Mouse (Mus musculus): ENCODE measurements around the gene Gadd45a.

The Gadd45a gene

GRCm38 (mm10) chr6:66987643-66988042, 49.6 kb downstream of the Gadd45a start:
- intact Hi-C loops (cut with DNase I), result no loop called here

GRCm38 (mm10) chr6:66986063-66986462, 51.2 kb downstream of the Gadd45a start:
- intact Hi-C loops (cut with DNase I), result no loop called here

GRCm38 (mm10) chr6:66985500-66985899, 51.8 kb downstream of the Gadd45a start:
- intact Hi-C loops (cut with DNase I), result no loop called here

All from adrenal gland (tissue).